Mouse (Mus musculus): ENCODE results near the gene Olfr453. TPM values are rescaled to one million over a fixed set of nuclear protein-coding genes. Genes with fewer than 3 reads are reported as not detected.

Gene Olfr453
- total RNA-seq (2014; fragmentation: Nextera tagmentation) (not detected in 2 replicates), total RNA-seq (2017) (not detected in 2 replicates)

DNA sequence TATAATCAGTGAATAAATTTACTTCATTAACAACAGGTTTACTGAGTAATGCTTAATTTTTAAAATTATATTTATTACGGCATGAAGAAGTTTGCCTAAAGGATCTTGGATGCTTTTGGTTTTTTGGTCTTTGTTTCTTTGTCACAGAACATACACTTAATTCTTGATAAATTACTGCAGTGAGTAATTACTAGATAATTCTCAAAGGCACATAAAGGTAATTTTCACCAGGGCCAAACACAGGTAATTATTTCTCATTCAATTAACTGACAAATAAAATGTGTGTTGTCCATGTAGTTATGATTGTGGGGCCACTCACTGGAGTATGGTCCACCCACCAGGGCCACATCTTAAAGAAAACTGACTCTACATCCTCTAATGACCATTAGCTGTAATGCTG lies at the start of gene Olfr453:
Olfr453 (plus strand) TSS at position 301 of the 400 bp plus-strand sequence.
- no peak for ATAC-seq (replicated peaks; ENCODE audit: low FRiP score, low TSS enrichment, poor library complexity, severe bottlenecking)

DNA sequence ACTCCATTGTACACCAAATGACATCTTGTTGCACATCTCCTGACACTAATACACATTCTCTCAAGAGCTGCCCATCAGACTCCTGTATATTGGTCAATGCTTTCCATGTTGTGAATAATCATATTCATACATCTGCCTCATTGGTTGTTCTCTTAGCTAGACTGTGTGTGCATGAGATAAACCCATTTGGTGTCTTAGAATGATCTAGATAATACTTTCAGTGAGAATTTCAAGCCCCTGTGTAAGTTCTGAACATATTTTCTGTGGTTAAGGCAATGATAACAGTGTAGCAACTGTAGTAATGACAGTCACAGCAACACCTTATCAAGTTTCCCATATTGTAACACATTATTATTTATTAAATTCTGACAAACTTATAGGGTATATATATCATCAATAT lies 49.4 kb upstream of the Olfr453 start:
- peak; percentile 46; the same call in 1 of the 2 replicates for ATAC-seq (replicated peaks; ENCODE audit: low FRiP score, low TSS enrichment, poor library complexity, severe bottlenecking)

DNA sequence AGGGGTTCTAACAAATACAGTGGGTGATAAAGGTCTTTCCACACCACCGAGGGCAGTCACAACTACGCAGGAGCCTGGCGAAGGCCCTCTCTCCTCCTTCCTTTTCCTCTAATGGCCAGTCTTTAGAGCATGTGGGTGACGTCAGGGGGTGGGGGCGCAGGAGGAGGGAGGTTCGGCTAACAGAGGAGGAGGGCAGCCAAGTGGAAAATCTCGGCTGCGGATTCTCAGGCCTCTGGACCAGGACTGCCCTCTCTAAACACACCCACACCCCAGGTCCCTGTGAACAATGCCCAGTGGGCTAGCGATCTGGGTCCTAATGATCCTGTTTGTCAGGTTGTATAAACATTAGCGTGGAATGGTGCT lies 47.0 kb upstream of the Olfr453 start:
- ATAC-seq (replicated peaks; ENCODE audit: low FRiP score, low TSS enrichment, poor library complexity, severe bottlenecking) = 0 out of 2 replicates have a peak, but pooled peaks have one; percentile 4

DNA sequence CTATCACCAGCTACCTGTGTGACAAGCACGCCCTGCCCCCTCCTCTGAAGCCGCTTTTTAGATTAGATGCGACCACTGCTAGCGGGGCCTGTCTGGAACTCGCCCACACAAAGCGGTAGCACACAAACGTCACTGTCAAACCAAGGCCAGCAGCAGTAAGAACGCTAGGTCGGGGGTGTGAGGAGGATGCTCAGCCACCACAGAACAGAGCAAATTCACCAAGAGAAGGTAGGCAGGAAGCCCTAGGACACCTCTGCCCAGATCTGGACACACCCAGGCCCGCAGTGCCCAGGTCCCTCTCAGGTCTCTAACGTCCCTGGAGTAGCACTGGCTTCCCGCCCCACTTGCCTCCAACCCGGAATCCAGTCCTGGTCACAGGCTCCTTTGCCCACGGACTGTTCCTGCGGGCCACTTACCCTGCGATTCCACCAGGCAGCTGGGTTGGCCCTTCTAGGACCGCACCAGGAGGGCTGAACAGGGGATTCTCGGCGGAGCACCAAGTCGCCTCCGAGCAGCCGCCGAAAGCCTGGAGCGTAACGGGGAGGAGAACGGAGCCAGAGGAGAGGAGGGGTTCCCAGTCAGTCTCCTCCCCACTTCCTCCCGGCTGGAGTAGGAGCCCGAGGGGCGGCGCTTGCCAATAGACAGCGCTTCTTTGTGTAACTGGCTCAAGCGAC lies 46.5 kb upstream of the Olfr453 start:
- peak; percentile 84 for ATAC-seq (replicated peaks; ENCODE audit: low FRiP score, low TSS enrichment, poor library complexity, severe bottlenecking)

DNA sequence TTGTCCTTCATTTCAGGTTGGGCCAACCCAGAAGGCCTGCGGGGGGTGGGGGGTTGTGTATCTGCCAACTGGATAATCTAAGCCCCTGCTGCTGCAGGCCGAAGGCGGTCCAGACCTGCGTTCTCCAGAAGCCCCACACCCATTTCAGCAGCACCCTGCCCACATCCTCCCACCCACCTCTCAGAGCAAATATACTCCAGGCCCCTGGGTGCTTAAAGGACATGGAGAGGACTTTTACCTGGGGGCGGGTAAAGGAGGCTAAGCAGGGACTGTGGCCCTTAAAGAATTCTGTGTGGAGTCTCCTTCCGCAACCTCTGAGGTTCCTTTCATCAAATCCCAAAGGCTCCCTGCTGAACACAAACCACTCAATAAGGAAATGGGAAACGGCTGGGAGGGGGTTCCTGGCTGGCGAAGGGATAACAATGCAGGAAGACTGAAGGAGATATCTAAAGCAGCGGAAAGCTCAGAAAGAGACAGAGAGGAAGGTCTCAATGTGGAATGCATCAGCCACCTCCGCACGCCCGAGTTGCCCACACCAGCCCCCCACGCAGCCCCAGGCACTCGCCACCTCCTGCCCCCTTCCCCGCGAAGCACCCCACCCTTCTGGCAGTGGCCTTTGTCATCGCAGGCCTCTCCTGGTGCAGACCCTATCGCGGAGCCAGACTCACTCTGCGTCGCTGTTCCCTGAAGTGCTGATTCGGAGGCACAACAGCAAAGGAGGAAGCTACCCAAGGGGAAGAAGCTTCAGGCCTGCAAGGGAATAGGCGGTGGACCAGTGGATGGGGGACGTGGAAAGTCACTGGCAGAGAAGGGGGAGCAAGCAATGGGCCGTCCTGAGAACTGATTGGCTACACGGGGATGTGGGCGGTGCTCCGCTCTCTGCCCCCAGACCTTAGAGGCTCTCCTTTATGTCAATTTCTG lies 29.6 kb upstream of the Olfr453 start, which contains the start of gene Tcaf1:
Tcaf1 (minus strand) TSS at position 798 of the 921 bp plus-strand sequence.
- no peak for ATAC-seq (replicated peaks; ENCODE audit: low FRiP score, low TSS enrichment, poor library complexity, severe bottlenecking)

DNA sequence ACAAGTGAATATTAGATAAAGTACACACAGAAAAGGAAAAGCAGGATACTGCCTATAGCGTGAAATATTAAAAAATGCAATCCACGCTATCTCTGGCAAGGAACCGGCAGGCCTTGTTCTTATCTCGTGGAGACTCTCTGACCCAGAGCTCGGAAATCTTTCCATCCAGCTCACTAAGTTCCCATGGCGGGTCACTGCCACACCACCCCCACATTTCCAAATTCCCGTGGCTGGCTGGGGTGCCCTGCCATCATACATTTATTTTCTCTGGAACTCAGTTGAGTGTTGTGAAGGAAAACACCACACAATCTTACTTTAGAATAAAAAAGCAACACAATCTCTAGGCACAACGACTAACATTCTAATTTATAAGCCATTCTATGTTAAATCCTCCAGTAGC lies 24.5 kb upstream of the Olfr453 start:
- ATAC-seq (replicated peaks; ENCODE audit: low FRiP score, low TSS enrichment, poor library complexity, severe bottlenecking) = no peak

DNA sequence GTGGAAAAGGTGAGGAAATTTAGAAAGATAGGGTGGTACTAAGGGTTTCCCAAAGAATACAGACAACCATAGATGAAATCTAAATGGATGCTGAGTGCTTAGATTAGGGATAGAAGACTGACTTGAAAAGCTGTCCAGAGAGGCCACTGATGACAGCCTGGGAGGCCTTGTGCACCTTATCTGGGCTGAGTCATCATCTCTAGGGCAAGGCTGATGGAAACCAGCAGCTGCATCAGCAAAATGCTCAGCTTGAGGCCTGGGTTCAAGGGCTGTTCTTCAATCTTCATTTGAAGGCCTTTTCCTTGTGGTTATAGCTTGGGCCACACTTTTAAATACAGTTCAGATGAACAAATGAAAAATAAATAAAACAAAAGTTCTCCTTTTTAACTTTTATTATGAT lies 21.2 kb upstream of the Olfr453 start:
- ATAC-seq (replicated peaks; ENCODE audit: low FRiP score, low TSS enrichment, poor library complexity, severe bottlenecking) = no peak

DNA sequence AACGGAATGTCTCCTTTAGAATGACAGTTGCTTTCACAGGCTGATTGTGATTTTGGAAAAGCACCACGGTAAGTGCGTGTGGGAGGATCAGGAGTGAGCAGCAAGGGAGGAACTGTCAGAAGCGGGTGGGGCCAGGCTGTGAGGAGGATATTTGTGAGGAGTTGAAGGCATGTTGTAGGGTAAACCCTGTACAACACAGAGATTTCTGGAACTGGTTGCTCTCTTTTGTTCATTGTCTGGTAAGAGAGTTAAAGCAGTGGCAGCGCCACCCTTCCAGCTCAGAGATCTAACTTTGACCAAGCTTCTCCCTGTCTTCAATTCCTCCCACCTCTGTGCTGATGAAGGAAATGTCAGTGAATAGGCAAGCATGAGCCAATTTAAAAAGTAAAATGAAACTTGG lies 3.1 kb downstream of the Olfr453 start:
- ATAC-seq (replicated peaks; ENCODE audit: low FRiP score, low TSS enrichment, poor library complexity, severe bottlenecking) = no peak

DNA sequence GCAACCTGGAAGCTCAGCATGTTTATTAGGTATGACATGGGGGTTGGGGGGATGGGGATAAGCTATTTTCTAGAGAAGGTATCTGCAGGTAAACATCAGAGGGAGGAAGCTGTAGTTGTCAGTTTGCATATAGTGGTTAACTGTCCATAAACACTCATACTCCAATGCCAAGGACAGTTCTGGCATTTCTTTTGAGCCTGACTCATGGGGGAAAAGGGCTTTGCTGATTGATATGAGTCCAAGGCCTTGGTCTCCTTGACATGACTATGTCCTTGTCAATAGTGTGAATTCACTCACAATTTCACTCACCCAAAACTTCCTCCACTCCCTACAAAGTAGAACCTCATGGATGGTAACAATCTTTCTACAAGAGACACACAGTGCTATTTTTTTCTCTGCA lies 8.7 kb downstream of the Olfr453 start:
- no peak for ATAC-seq (replicated peaks; ENCODE audit: low FRiP score, low TSS enrichment, poor library complexity, severe bottlenecking)

DNA sequence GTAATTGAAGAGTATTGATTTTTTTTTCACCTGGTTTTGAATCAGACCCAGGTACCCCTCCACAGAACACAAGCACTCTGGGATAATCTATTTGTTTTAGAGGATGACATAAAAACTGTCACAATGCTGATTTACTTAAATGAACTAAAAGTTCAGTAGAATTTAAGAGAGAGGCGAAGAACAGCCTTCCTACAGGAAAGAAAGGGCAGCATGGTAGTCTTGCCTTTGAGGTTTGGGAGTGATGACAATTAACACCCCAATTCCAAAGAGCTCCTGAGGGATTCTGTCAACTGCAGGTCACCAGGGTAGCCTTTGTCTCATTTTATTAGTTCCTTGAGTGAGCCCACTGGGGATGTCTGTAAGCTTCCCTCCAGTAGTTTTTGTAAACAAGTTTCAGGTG lies 16.9 kb downstream of the Olfr453 start, which contains the start of gene Olfr38:
Olfr38 (plus strand) TSS at position 301 of the 400 bp plus-strand sequence.
- no peak for ATAC-seq (replicated peaks; ENCODE audit: low FRiP score, low TSS enrichment, poor library complexity, severe bottlenecking)

DNA sequence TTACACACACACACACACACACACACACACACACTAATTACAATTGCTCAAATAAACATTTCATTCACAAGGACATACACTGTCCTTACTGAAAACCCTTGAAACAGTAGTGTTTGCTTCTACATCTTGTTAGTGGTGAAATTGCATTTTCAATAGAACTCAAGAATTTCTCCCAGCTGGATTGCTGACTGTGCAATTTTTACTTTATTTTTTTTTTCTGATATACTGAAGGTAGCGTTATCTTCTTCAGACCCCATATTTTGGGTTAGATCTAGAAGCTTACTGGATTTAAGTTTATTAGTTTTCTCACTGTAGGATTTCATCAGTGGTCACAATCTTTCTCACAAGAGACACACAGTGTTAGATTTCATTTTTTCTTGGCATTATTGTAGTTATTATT lies 37.9 kb downstream of the Olfr453 start:
- no peak for ATAC-seq (replicated peaks; ENCODE audit: low FRiP score, low TSS enrichment, poor library complexity, severe bottlenecking)

DNA sequence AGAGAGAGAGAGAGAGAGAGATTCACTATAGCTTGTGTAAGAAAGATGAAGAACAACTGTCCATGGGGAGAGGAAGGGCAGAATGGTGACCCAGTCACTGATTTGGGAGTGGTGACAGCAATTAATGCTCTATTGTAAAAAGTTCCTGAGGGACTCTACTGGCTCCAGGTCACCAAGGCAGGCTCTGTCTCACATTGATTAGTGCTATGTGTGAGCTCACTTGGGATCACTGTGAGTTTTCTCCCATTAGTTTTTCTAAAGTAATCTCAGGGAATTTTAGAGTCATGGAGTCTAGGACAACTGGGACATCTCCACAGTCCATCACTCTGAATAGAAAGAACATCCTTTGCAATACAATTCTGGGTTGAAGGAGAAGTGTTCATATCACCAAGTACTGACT lies 45.6 kb downstream of the Olfr453 start, which contains the start of gene Olfr452:
Olfr452 (plus strand) TSS at position 301 of the 400 bp plus-strand sequence.
- no peak for ATAC-seq (replicated peaks; ENCODE audit: low FRiP score, low TSS enrichment, poor library complexity, severe bottlenecking)

DNA sequence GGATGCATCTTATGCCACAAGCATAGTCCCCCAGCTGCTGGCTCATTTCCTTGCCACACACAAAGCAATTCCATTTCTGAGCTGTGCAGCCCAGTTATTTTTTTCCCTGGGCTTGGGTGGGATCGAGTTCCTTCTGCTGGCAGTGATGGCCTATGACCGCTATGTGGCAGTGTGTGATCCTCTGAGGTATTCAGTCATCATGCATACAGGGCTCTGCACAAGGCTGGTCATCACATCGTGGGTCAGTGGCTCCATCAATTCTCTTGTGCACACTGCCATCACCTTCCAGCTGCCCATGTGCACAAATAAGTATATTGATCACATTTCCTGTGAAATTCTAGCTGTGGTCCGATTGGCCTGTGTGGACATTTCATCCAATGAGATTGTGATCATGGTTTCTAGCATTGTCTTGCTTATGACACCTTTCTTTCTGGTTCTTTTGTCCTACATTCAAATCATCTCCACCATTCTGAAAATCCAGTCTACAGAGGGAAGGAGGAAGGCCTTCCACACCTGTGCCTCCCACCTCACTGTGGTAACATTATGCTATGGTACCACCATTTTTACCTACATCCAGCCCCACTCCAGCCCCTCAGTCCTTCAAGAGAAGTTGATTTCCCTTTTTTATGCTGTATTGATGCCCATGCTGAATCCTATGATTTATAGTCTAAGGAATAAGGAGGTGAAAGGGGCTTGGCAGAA lies 51.2 kb downstream of the Olfr453 start:
- 0 out of 2 replicates have a peak, but pooled peaks have one; percentile 30 for ATAC-seq (replicated peaks; ENCODE audit: low FRiP score, low TSS enrichment, poor library complexity, severe bottlenecking)

DNA sequence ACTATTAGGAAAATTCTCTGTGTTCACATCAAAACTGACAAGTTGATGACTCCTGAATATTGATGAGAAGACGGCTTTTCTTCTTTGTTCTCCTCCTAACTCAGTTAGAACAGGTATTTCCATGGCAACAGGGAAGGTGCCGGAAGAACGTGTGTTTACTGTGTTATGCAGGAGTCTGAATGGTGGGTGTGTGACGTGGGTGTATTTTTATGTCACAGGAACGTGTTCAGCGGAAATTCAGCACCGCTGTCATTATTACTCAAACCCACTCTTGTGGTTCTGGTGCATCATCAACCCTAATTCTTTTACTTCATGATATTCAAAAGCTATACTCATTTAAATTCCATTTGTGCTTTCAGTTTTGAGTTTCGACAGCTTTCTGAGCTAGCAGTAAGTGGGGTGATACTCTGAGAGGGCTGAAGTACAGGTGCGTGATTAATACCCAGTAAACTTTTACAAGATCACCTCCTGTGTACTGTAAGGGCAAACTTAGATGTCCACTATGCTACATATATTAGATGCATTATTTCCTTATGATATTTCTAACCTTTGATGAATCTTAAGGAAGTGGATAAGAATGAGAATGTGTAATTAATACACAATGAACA lies 51.9 kb downstream of the Olfr453 start:
- ATAC-seq (replicated peaks; ENCODE audit: low FRiP score, low TSS enrichment, poor library complexity, severe bottlenecking) = no peak

DNA sequence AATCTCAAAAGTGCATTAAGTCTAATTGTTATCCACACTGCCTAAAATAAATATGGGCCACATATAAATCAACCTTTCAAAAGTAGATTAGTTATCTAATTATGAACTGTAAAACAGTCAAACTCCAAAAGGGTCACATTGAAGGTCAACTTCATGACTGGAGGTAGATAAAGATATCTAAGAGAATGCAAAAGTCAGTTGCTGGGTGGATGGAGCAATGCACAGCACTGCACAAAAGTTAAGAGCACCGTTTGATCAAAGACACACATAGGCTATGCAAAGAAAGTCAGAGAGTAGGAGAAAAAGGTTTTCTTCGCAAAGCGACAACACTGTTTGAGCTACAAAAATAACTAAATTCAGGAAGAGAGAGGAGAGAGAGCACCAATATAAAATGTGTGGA lies 55.8 kb downstream of the Olfr453 start:
- no peak for ATAC-seq (replicated peaks; ENCODE audit: low FRiP score, low TSS enrichment, poor library complexity, severe bottlenecking)

Other genes with a start within 250 kb of the Olfr453 start
- gene Olfr455, start 191.8 kb upstream of the Olfr453 start, total RNA-seq (2014; fragmentation: Nextera tagmentation) = not detected in 2 replicates
- gene Olfr455, start 191.8 kb upstream of the Olfr453 start, total RNA-seq (2017) = not detected in 2 replicates
- not detected in 2 replicates for gene Tcaf3, start 141.7 kb upstream of the Olfr453 start, total RNA-seq (2014; fragmentation: Nextera tagmentation)
- not detected in 2 replicates for gene Tcaf3, start 141.7 kb upstream of the Olfr453 start, total RNA-seq (2017)
- not detected in 2 replicates for gene Tcaf2, start 94.1 kb upstream of the Olfr453 start, total RNA-seq (2014; fragmentation: Nextera tagmentation)
- gene Tcaf2, start 94.1 kb upstream of the Olfr453 start, total RNA-seq (2017) = not detected in 2 replicates
- 0.35 and 1.1 TPM in 2 replicates for gene Tcaf1, start 29.3 kb upstream of the Olfr453 start, total RNA-seq (2014; fragmentation: Nextera tagmentation)
- 1.2 and 2.3 TPM in 2 replicates for gene Tcaf1, start 29.3 kb upstream of the Olfr453 start, total RNA-seq (2017)
- not detected in 2 replicates for gene Olfr38, start 17.0 kb downstream of the Olfr453 start, total RNA-seq (2014; fragmentation: Nextera tagmentation)
- gene Olfr38, start 17.0 kb downstream of the Olfr453 start, total RNA-seq (2017) = not detected in 2 replicates
- not detected in 2 replicates for gene Olfr452, start 45.7 kb downstream of the Olfr453 start, total RNA-seq (2014; fragmentation: Nextera tagmentation)
- gene Olfr452, start 45.7 kb downstream of the Olfr453 start, total RNA-seq (2017) = not detected in 2 replicates
- not detected in 2 replicates for gene Olfr450, start 72.6 kb downstream of the Olfr453 start, total RNA-seq (2014; fragmentation: Nextera tagmentation)
- not detected in 2 replicates for gene Olfr450, start 72.6 kb downstream of the Olfr453 start, total RNA-seq (2017)
- not detected in 2 replicates for gene Olfr449, start 95.0 kb downstream of the Olfr453 start, total RNA-seq (2014; fragmentation: Nextera tagmentation)
- not detected in 2 replicates for gene Olfr449, start 95.0 kb downstream of the Olfr453 start, total RNA-seq (2017)
- not detected in 2 replicates for gene Olfr448, start 151.1 kb downstream of the Olfr453 start, total RNA-seq (2014; fragmentation: Nextera tagmentation)
- gene Olfr448, start 151.1 kb downstream of the Olfr453 start, total RNA-seq (2017) = not detected in 2 replicates
- gene Olfr447, start 169.5 kb downstream of the Olfr453 start, total RNA-seq (2014; fragmentation: Nextera tagmentation) = not detected in 2 replicates
- not detected in 2 replicates for gene Olfr447, start 169.5 kb downstream of the Olfr453 start, total RNA-seq (2017)
- gene Olfr446, start 182.0 kb downstream of the Olfr453 start, total RNA-seq (2014; fragmentation: Nextera tagmentation) = not detected in 2 replicates
- not detected in 2 replicates for gene Olfr446, start 182.0 kb downstream of the Olfr453 start, total RNA-seq (2017)
- gene Olfr444, start 209.7 kb downstream of the Olfr453 start, total RNA-seq (2014; fragmentation: Nextera tagmentation) = not detected in 2 replicates
- gene Olfr444, start 209.7 kb downstream of the Olfr453 start, total RNA-seq (2017) = not detected in 2 replicates